Mouse (Mus musculus) heart, embryonic 15.5 days (tissue): Measurements from ENCODE around the gene Ehd3. TPM values are rescaled to one million over a fixed set of nuclear protein-coding genes. Genes with fewer than 3 reads are reported as not detected.

Source experiments
- ATAC-seq: fragments of 200-750 bp; cut with Nextera tagmentation; replicated peaks from 2 replicates; pipeline ENCODE4 v1.8.0; 2017; ENCODE audit warnings: low read depth, moderate TSS enrichment; ENCODE audit not compliant: insufficient number of reproducible peaks, insufficient read depth, low FRiP score
- H3K27ac ChIP-seq: fragments of 300-500 bp; sonication (generic); 2 replicates; pipeline ENCODE4 v1.5.1; 2015; ENCODE audit warnings: mild to moderate bottlenecking, inconsistent platforms
- H3K27me3 ChIP-seq: fragments of 300-500 bp; sonication (generic); 2 replicates; pipeline ENCODE4 v1.6.1; 2015; ENCODE audit warnings: inconsistent platforms
- H3K36me3 ChIP-seq: fragments of 300-500 bp; sonication (generic); 2 replicates; pipeline ENCODE4 v1.6.1; 2015; ENCODE audit warnings: mild to moderate bottlenecking, inconsistent platforms
- H3K4me1 ChIP-seq: fragments of 300-500 bp; sonication (generic); replicated peaks from 2 replicates; pipeline ENCODE4 v1.6.1; 2015; ENCODE audit warnings: inconsistent platforms
- H3K4me2 ChIP-seq: fragments of 300-500 bp; sonication (generic); 2 replicates; pipeline ENCODE4 v1.6.1; 2015; ENCODE audit warnings: inconsistent platforms, mild to moderate bottlenecking, moderate library complexity
- H3K4me3 ChIP-seq: fragments of 300-500 bp; sonication (generic); 2 replicates; pipeline ENCODE4 v1.5.1; 2015; ENCODE audit warnings: mild to moderate bottlenecking, inconsistent platforms
- H3K9ac ChIP-seq: fragments of 300-500 bp; sonication (generic); 2 replicates; pipeline ENCODE4 v1.6.1; 2015; ENCODE audit warnings: mild to moderate bottlenecking, inconsistent platforms
- H3K9me3 ChIP-seq: fragments of 300-500 bp; sonication (generic); replicated peaks from 2 replicates; pipeline ENCODE4 v1.6.1; 2016; ENCODE audit warnings: inconsistent platforms
- WGBS: fragments of 180-500 bp; shearing (Covaris S2); methylation state at CpG from one replicate; pipeline ENCODE4 v1.1.7; 2015; ENCODE audit warnings: mixed read lengths; 5-methylcytosine and 5-hydroxymethylcytosine counted together
- polyA plus RNA-seq: library from polyadenylated mRNA; unstranded; fragments of >200 nt; fragmentation: Nextera tagmentation; extraction: Ambion mirVana; gene quantifications from 2 replicates; pipeline ENCODE4 v1.2.1, GENCODE M21; 2015

Ehd3 gene
- 2.6 and 3.5 TPM in 2 replicates for polyA plus RNA-seq

DNA sequence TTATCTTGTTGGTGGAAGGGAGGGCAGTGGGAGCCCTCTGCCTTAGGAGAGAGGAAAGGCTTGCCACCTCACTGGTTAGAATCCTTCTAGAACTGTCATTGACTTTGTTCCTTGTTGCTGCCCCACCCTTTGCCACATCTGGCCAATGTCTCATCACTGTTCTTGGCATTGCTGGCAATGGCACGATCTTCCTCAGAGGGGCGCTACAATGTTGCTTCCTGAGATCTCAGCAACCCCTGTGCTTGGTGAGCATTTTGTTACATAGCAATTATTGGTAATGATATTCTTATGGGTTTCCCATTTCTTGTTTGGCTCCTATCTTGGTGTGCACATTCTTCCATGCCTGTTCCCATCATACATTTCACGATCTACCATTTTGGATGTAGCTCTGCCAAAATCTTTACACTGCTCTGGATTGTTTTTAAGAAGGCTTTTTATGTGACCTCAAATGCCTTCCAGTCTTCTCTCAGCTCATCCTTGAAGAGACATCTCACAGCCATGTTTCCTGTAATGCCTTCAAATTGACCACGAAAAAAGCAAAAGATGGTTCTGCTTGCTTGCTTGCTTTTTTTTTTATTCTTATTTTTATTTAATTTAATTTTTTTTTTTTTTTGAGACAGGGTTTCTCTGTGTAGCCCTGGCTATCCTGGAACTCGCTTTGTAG lies at the start of gene Ehd3:
Ehd3 (plus strand) TSS at position 614 of the 664 bp plus-strand sequence.
- ATAC-seq = no peak
- no peaks in the 10 kb centered on the region for H3K9me3 ChIP-seq
- peak within 1 kb of the TSS; percentile 42 for H3K9ac ChIP-seq
- no peaks in the 10 kb centered on the region for H3K36me3 ChIP-seq
- H3K27me3 ChIP-seq = peaks cover 5% of the 10 kb centered on the region; the same call in 1 of the 2 replicates
- H3K27ac ChIP-seq = no peak within 1 kb of the TSS
- 78% methylated on average over 5 of the region's 5 CpGs for WGBS
- H3K4me1 ChIP-seq = peaks cover 3% of the 10 kb centered on the region; the same call in 1 of the 2 replicates
- H3K4me3 ChIP-seq = peak within 1 kb of the TSS; percentile 63
- peak within 1 kb of the TSS; percentile 78 for H3K4me2 ChIP-seq

DNA sequence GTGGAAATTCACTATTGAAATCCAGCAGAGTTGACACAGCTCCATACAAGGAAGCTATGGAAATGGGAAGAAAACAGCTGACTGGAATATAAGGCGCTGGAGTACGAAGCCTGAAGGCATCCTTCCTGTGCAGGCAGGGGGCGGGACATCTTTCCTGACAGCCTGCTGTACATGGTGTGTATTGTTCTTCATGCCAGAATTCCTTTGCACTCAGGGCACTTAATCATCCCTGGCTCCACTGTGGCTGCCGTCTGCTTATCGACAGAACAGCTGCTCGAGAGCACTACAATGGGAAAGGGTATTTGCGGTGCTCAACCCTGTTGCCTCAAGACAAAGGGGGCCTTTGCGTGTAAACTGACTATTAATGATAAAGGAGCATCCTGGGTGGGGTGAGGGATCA lies 33.0 kb upstream of the Ehd3 start:
- Histone ChIP-seq H3K27me3 (no peaks in the 10 kb centered on the region), H3K4me2 (0 out of 2 replicates have a peak overlapping the region, but pooled peaks have one; percentile 14), H3K4me1 (peaks cover 7% of the 10 kb centered on the region), H3K4me3 (no peak overlapping the region), H3K9me3 (no peaks in the 10 kb centered on the region), H3K9ac (no peak overlapping the region), H3K36me3 (no peaks in the 10 kb centered on the region), H3K27ac (no peak overlapping the region)
- peak; percentile 69 for ATAC-seq
- 5% methylated on average over 8 of the region's 8 CpGs for WGBS

DNA sequence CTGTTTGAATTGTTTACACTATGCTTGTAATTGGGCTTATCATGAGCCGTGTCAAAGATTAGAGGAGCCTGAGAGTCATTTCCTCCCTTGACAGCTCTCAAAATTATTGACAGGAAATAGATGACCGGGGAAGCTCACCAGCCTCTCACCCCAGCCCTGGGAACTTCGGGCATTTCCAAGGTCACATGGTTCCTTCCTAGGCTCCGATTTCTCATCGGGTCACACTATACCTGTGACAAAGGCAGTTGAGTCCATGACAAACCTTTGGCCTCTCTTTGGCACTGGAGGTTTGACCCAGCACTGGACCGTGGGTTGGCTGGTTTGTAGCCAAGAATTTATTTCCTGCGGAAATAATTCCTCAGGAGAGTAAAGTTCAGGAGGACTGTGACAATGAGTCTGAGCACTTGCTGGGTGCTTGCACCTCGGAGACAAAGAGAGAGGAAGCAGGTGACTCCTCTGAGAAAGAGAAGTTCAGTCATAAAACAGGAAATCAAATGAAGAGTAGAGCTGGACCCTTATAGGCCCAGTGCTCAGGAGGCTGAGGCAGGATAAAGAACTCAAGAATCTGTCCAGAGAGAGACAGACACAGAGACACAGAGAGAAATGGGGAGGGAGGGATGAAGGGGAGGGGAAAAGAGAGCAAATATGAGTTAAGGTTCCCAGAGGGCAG lies 17.2 kb upstream of the Ehd3 start:
- no peaks in the 10 kb centered on the region for H3K9me3 ChIP-seq
- no peaks in the 10 kb centered on the region for H3K27me3 ChIP-seq
- no peaks in the 10 kb centered on the region for H3K36me3 ChIP-seq
- 51% methylated on average over 8 of the region's 8 CpGs for WGBS
- H3K4me3 ChIP-seq = no peak overlapping the region
- no peaks in the 10 kb centered on the region for H3K4me1 ChIP-seq
- no peak overlapping the region for H3K4me2 ChIP-seq
- no peak overlapping the region for H3K27ac ChIP-seq
- no peak overlapping the region for H3K9ac ChIP-seq
- no peak; the same call in 1 of the 2 replicates for ATAC-seq

DNA sequence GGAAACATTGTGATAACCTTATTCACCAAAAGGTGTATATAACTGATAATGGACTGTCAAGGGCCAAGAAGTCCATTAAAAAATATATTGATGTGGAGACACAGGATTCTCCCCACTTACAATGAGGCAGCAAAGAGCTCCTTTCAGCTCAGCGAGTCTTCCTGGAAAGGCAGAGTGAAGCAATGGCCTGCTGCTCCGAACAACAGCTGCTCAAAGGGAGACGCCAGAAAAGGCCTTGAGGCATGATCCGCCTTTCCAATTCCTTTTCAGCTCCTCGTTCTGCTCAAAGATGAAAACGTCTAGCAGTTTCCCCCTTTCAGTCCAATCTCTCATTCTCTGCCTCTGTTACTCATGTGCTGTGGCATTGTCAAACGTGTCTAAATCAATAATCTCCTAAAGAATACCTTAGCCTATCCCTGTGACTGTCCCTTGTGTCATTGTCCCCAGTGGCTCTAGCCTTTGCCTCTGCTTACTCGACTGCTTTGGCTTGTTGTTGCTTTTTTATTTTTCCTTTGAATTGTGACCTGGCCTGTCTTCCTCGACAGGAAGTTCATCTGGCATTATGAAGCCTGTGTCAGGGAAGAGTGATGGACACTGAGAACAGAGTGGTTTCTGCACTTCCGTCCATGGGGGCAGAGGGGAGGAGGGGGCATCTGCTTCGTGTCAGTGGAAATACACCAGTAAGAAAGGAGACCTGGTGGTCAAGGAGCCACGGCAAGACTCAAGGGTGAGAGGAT lies 13.5 kb upstream of the Ehd3 start:
- H3K4me3 ChIP-seq = no peak overlapping the region
- H3K27ac ChIP-seq = no peak overlapping the region
- no peaks in the 10 kb centered on the region for H3K27me3 ChIP-seq
- H3K4me2 ChIP-seq = no peak overlapping the region
- no peak overlapping the region for H3K9ac ChIP-seq
- ATAC-seq = no peak
- WGBS = 48% methylated on average over 12 of the region's 12 CpGs
- no peaks in the 10 kb centered on the region for H3K9me3 ChIP-seq
- no peaks in the 10 kb centered on the region for H3K36me3 ChIP-seq
- no peaks in the 10 kb centered on the region for H3K4me1 ChIP-seq

DNA sequence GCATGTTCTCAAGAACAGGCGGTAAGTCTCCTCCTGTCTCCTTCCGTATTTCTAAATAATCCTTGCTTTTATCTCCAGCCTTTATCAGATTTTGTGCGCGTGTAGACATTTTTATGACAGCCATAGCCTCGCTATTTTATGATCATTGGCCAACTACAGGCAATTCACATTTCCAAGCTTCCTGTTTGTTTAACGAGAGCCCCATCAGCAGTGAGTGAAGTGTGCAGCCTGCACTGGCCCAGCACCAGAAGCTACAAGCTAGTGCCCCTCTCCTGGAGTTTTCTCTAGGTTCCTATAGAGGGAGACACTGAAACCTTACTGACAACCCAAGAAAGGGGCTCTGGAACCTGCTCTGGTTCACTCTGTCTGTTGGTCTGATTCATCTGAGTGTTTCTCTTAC lies 7.1 kb upstream of the Ehd3 start:
- Histone ChIP-seq H3K27me3 (no peaks in the 10 kb centered on the region), H3K9me3 (no peaks in the 10 kb centered on the region), H3K36me3 (no peaks in the 10 kb centered on the region), H3K27ac (no peak overlapping the region), H3K9ac (no peak overlapping the region), H3K4me3 (no peak overlapping the region), H3K4me2 (no peak overlapping the region), H3K4me1 (no peaks in the 10 kb centered on the region)
- no peak for ATAC-seq
- WGBS = 62% methylated on average over 6 of the region's 6 CpGs

DNA sequence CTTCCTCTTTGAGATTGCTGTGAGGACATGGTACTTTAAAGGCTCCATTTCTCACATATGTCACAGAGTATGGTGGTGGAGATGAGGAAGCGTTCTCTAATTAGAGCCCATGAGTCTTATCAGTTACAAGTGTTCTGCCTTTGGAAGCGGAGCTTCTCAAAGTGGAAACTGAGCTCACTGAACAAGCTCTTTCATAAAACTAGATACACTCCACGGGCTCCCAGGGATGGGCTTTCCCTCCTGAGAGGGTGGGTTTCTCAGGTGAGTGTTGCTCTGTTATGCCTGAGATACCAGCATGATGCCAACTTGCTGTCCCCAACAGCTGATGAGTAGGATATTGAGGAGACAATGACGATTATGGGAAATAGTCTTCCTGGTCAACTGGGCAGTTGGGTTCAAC lies 6.2 kb upstream of the Ehd3 start:
- H3K4me1 ChIP-seq = no peaks in the 10 kb centered on the region
- H3K4me3 ChIP-seq = no peak overlapping the region
- H3K27ac ChIP-seq = no peak overlapping the region
- H3K36me3 ChIP-seq = no peaks in the 10 kb centered on the region
- H3K9me3 ChIP-seq = no peaks in the 10 kb centered on the region
- WGBS = 65% methylated on average over 4 of the region's 4 CpGs
- no peaks in the 10 kb centered on the region for H3K27me3 ChIP-seq
- no peak overlapping the region for H3K9ac ChIP-seq
- ATAC-seq = no peak
- H3K4me2 ChIP-seq = no peak overlapping the region

DNA sequence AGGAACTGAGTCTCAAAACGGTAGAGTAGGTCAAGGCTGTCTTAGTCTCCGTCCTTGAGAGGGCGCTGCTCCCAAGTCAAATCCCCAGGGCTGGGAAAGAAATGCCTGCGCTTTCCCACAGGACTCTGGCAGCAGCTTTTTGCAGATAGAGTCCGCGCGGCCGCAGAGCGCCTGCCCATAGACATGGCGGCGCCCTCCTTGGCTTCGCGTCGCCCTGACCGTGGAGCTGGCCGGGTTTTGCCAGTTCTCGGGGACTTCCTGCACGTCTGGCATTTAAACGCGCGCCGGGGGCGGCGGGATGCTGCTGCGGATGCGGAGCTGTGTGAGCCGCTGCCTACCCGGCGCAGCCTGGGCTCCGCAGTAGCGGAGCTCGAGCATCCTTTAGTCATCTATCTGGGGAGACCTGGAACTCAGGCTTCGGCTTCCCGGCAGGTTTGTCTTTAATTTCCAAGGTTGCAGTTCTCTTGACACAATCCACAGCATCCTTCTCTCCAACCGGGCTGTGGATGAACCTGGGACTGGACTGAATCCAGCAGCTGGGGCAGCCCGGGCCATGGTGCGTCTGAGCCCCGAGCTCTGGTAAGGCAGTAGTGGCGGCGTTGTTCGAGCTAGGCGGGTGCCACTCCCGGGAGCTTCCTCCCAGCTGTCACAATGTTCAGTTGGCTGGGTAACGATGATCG lies 798 bp downstream of the Ehd3 start:
- Histone ChIP-seq H3K9ac (peak overlapping the region; percentile 42), H3K27ac (no peak overlapping the region), H3K36me3 (no peaks in the 10 kb centered on the region), H3K27me3 (peaks cover 5% of the 10 kb centered on the region; the same call in 1 of the 2 replicates), H3K9me3 (no peaks in the 10 kb centered on the region), H3K4me1 (peaks cover 3% of the 10 kb centered on the region; the same call in 1 of the 2 replicates), H3K4me2 (peak overlapping the region; percentile 78), H3K4me3 (peak overlapping the region; percentile 63)
- WGBS = under 1% methylated on average over 45 of the region's 45 CpGs
- peak; percentile 90 for ATAC-seq

DNA sequence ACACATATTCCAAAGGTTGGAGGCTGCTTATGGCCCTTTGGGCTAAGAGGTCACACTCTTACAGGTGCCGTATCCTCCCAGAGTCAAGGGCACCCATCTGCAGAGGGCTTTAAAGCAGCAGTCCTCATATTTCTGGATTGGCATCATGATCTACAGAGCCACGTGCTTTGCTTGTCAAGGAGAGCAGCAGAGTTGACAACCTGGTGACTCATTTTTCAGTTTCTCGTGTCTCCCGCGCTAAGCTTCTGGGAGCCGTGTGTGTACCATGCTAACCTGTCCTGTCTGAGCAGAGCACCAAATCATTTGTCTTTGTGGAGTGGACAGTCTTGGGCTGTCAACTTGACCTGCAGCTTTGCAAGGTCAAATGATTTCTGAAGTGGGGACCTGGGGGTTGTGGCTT lies 2.4 kb downstream of the Ehd3 start:
- Histone ChIP-seq H3K27ac (no peak overlapping the region), H3K36me3 (no peaks in the 10 kb centered on the region), H3K4me2 (no peak overlapping the region), H3K4me1 (peaks cover 3% of the 10 kb centered on the region; the same call in 1 of the 2 replicates), H3K27me3 (peaks cover 5% of the 10 kb centered on the region; the same call in 1 of the 2 replicates), H3K9me3 (no peaks in the 10 kb centered on the region), H3K4me3 (no peak overlapping the region), H3K9ac (no peak overlapping the region)
- no peak for ATAC-seq
- WGBS = 68% methylated on average over 6 of the region's 6 CpGs

DNA sequence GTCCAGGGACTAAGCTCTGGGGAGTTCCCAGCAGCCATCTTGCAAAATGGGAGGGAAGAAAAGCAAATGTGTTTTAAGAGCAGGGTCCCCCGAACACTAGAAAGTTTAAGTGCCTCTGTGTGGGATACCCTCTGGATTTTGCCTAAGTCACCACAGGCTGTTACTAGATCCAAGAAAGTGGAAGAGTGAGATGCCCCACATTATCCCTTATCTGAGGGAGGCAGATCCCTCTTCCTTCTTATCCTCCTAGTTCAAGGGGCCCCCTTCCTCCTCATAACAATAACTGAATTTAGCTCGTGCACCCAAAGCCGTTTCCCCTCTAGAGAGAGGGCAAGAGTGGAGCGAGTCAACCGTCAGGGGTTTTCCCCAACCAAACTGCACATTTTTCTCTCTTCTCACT lies 3.3 kb downstream of the Ehd3 start:
- Histone ChIP-seq H3K4me2 (no peak overlapping the region), H3K27ac (no peak overlapping the region), H3K27me3 (peaks cover 5% of the 10 kb centered on the region; the same call in 1 of the 2 replicates), H3K4me3 (no peak overlapping the region), H3K9ac (no peak overlapping the region), H3K4me1 (peaks cover 3% of the 10 kb centered on the region; the same call in 1 of the 2 replicates), H3K36me3 (no peaks in the 10 kb centered on the region), H3K9me3 (no peaks in the 10 kb centered on the region)
- WGBS = 67% methylated on average over 5 of the region's 5 CpGs
- no peak for ATAC-seq

DNA sequence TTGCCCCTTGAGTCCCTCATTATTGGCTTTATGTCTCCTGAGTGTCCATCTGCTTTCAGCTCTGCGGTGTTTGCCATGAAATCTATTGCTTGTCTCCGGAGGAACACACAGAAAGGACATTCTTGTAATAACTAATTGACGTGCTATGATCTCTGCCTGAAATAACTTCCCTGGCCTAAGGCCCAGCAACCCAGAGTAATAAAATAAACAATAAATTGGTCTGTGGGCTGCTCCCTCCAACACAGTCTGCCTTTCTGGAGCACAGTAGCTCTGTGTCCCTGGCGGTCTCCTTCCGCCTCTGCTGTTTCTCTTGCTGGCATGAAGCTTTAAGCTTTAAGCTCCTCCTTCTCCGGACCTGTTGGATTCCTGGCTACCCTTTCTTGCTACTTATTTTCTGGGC lies 4.5 kb downstream of the Ehd3 start:
- Histone ChIP-seq H3K9me3 (no peaks in the 10 kb centered on the region), H3K4me3 (no peak overlapping the region), H3K27ac (no peak overlapping the region), H3K9ac (no peak overlapping the region), H3K36me3 (no peaks in the 10 kb centered on the region), H3K4me2 (no peak overlapping the region), H3K27me3 (peaks cover 4% of the 10 kb centered on the region; the same call in 1 of the 2 replicates), H3K4me1 (peaks cover 3% of the 10 kb centered on the region; the same call in 1 of the 2 replicates)
- ATAC-seq = no peak
- 57% methylated on average over 6 of the region's 6 CpGs for WGBS

DNA sequence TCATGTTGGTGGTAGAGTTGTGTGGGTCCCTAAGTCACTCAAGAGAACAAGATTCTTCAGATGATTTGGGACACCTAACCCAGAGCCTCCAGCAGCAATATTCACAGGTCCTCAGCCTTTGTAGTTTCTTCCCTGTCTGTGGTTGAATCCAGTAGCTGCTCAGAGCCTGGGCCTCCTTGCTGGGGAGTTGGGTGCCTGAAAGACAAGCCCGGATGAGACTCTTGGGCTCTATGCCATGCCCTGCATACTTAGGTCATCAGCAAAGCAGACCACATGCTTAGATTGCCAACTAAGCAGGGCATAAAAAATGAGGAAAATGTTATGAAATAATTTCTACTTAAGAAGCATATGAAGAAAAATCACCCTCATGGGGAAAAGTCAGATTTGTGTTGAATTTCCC lies 6.9 kb downstream of the Ehd3 start:
- no peak overlapping the region for H3K4me2 ChIP-seq
- no peaks in the 10 kb centered on the region for H3K9me3 ChIP-seq
- no peaks in the 10 kb centered on the region for H3K36me3 ChIP-seq
- 68% methylated on average over 1 of the region's 1 CpGs for WGBS
- H3K27me3 ChIP-seq = no peaks in the 10 kb centered on the region
- no peak for ATAC-seq
- H3K4me3 ChIP-seq = no peak overlapping the region
- no peak overlapping the region for H3K27ac ChIP-seq
- 0 out of 2 replicates have a peak, but pooled peaks cover 3% of the 10 kb centered on the region for H3K4me1 ChIP-seq
- no peak overlapping the region for H3K9ac ChIP-seq
